Mouse (Mus musculus) activated CD4-positive, CD25-positive, alpha-beta regulatory T cell (primary cell): ENCODE measurements around the gene Gpr18. TPM values are rescaled to one million over a fixed set of nuclear protein-coding genes. Genes with fewer than 3 reads are reported as not detected.

ENCODE experiments used
- polyA plus RNA-seq, 2 experiments: library from polyadenylated mRNA; unstranded; fragments of 100-300 nt; shearing (Covaris generic); gene quantifications; one replicate each; pipeline ENCODE4 v1.2.1; 2017

Gpr18 gene
- 100 to 1,000 TPM in 1 of 2 experiments, 10 to 100 TPM in 1; 69.5 to 112 TPM for polyA plus RNA-seq

DNA sequence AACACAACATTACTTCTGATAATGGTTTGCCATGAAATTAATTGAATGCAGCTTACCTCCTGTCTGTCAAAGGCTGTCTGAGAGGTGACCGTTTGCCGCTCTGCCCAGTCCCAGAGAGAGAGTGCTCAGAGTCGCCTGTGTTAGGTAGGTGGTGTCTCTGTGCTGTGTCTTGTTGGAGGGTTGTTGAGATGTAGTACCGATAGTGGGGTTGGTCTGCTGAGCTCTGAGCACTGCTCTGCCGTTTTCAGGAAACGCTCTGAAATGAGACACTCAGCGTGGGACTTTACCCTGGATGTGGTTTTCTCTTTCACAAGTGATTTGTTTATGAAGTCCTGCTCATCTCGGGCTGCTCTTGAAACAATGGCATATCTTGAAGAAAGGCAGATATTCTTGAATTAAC is at the start of gene Gpr18:
TSS of gene Gpr18 (minus strand) at position 161 of the 400 bp plus-strand sequence.

DNA sequence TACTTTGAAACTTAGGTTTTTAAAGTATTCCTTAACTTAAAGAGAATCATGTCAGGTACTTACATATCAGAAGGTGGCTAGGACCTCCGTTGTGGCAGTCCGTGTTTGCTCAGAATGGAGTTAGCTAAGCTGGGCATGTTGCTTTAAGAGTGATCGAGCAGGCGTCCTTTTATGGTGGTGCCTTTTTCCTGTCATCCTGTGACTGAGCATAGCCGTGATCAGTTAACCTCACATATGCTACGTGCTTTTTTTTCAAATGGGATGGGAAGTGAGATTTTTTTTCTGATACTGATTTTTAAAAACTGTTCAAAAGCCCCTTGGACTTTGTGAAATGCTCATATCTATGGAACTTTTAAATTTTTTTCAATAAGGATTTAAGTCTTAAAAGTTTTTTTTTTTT is 49.4 kb upstream of the Gpr18 start, which contains the start of gene Gpr183:
TSS of gene Gpr183 (minus strand) at position 206 of the 400 bp plus-strand sequence.

DNA sequence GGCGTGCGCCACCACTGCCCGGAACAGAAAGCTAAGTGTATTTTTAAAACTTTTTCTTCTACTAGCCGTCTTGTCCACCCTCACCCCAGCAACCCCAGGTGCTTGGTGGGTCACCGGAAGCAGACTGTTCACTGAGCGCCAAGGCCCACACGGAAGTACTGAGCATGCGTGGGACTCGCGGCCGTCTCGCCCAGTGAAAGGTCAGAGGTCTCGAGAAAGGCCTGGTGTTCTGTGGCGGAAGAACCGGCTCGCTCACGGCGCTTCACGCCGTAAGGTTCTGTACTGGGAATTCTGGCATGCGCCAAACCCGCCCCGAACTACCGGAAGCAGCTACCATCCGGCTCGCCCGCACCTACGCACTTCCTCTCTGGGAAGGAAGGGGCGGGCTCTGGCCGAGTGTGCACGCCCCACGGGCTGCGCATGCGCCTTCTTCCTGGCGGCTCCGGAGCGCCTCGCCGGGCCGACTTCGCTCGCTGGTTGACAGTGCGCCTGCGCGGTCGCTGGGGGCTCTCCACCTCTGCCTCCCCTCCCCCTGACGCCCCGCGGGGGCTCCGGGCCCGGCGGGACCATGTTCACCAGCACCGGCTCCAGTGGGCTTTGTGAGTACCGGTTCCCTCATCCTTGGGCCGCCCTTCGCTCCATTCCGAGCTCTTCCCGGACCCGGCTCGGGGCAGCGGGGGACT is 37.3 kb downstream of the Gpr18 start, which contains the start of gene Ubac2:
TSS of gene Ubac2 (plus strand) at position 445 of the 683 bp plus-strand sequence.

Other genes starting within 250 kb of the Gpr18 start
- 1 to 10 TPM; 5.2 to 6.4 TPM for gene Dock9, start 117.9 kb downstream of the Gpr18 start, polyA plus RNA-seq
- 100 to 1,000 TPM; 146 to 183 TPM for gene Ubac2, start 37.2 kb downstream of the Gpr18 start, polyA plus RNA-seq
- 100 to 1,000 TPM in 1 of 2 experiments, 10 to 100 TPM in 1; 56.9 to 130 TPM for gene Gpr183, start 49.4 kb upstream of the Gpr18 start, polyA plus RNA-seq
- not detected for gene Timm8a2, start 118.9 kb upstream of the Gpr18 start, polyA plus RNA-seq
- gene Tm9sf2, start 191.3 kb upstream of the Gpr18 start, polyA plus RNA-seq = 100 to 1,000 TPM; 159 to 188 TPM